Mouse (Mus musculus): Measurements from ENCODE around the gene Rtn1.

Gene Rtn1

DNA sequence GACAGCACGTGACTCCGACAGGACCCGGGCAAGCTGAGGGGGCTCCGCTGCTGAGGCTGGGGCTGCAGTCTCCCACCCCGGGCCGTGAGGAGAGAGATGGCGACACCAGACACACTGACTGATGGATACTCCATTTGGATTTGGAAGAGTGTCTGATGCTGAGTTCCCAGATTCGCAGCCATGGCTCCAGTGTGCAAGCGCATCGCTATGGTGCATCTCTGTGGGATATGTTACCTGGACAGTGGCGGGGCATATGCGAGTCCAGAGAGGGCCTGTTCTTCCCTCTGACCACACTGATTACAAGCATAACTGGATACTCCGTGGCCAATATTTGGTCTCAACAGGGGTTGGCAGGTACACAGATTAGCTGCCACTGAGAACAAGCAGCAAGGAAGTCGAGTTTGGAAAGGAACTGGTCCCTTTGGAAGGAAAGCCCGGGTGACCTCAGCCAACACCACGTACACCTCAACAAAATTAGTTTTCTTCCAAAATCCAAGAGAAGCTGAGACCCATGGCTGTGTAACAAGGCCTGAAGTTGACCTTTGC lies 185.2 kb downstream of the Rtn1 start:
- DNase-seq: no peak

DNA sequence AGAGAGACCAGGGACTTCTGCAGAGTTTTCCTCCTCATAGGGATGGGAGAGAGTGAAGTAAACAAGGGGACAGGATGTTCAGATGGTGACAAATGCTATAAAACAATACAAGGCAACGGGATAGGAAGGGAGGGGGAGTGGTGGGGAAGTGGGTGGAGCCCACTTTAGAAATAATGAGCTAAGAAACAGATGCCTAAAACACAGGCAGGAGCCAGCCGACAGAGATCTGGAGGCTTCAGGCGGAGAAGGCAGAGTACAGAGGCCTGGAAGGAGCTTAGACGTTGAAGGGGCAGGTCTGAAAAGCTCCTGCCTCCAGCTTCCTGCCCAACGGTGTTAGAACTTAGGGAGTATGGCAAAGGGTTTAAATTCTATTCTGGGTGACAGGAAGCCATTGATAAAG lies 195.3 kb downstream of the Rtn1 start:
- peak; percentile 38 for DNase-seq

DNA sequence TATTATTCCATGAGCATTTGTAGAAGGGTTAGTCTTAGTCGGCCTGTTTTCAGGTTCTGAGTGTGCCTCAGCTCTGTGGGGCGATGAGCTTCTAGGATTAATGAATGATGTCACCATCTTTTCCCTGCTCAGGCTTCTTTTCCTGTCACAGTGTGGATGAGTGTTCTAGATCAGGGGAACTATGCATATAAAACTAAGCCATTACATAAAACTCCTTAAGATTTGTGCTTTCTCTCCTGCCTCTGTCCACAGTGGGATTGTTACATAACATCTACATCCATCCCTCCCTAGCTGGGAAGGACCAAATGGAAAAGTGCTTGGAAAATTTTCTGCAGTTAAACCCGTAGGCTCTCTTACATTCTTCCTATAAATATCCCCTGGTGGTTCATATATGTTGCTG lies 208.0 kb downstream of the Rtn1 start:
- DNase-seq: no peak

DNA sequence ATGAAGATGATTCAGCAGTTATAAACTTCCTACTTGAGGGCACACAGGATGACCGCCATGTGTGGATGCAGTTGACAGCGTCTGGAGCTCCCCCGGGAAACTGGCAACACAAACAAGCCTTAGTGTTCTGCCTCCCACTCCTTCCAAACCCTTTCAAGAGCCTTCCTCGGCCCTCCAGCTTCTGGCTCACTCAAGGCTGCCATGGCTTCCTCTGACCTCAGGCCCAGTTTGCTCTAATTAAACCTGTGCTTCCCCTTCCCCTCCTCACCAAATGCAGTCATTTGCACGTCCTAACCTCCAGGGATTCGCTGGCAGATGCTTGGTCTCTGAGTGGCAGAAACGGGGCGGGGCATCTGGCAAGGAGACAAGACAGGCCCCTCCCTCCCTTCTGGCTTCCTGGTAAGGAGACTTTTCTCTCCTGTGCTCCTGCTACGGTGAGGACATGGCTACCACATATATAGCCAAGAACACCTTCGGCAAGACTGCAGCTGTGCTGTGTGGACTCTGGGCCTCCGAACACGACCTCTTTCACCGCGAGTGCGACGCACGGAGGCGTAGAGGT lies 210.8 kb downstream of the Rtn1 start:
- no peak for DNase-seq

- no peak for DNase-seq
Observed at GRCm38 (mm10) chr12:72197434-72197833, 211.4 kb downstream of the Rtn1 start.

DNA sequence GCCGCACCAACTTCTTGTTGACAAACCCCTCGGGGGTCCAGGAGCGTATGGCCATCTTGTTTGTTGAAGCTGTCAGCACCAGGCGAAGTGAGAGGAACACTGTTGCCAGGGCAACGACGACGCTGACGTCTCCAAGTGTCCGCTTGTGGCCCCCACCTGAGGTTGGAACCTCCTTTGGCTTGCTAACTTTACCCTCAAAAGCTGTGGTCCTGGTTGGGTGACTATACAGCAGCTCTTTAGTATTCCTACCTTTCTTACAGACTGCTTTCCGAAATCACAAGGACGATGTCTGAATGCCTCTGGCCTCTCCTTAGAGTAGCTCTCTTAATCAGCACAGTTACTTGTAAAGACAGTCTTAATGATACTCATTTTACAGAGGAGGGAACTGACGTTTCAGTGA lies 223.9 kb downstream of the Rtn1 start, which contains the start of gene Ccdc175:
TSS of gene Ccdc175 (minus strand) at position 101 of the 400 bp plus-strand sequence.
- no peak for DNase-seq

- no peak for DNase-seq
Observed at GRCm38 (mm10) chr12:72179561-72179960, 229.3 kb downstream of the Rtn1 start.

- DNase-seq: no peak
Observed at GRCm38 (mm10) chr12:72178322-72178721, 230.5 kb downstream of the Rtn1 start.
